Mouse (Mus musculus) kidney, embryonic 14.5 days (tissue): ENCODE measurements around the gene AF067063. TPM values are rescaled to one million over a fixed set of nuclear protein-coding genes. Genes with fewer than 3 reads are reported as not detected.
A peak's percentile ranks its signal among the peaks of the same experiment; 100 is the strongest.
"Not testable (repeated sequence)": the region's sequence is repeated elsewhere in the genome, so short reads cannot be mapped to it uniquely, and the experiment has no call there.

Experiments
- ATAC-seq: fragments of 200-750 bp; cut with Nextera tagmentation; 2 replicates; pipeline ENCODE4 v1.8.0; 2017; ENCODE audit warnings: moderate number of reproducible peaks, mild to moderate bottlenecking, moderate TSS enrichment, moderate library complexity; ENCODE audit not compliant: low FRiP score, low TSS enrichment
- H3K27ac ChIP-seq: fragments of 300-500 bp; sonication (generic); 2 replicates; pipeline ENCODE4 v1.5.1; 2014; ENCODE audit warnings: low read depth, mild to moderate bottlenecking, low read length, moderate library complexity, mixed read lengths
- H3K27me3 ChIP-seq: fragments of 300-500 bp; sonication (generic); 2 replicates; pipeline ENCODE4 v1.6.1; 2014; ENCODE audit warnings: mild to moderate bottlenecking, low read length; ENCODE audit not compliant: control insufficient read depth, insufficient read depth
- H3K36me3 ChIP-seq: fragments of 300-500 bp; sonication (generic); 2 replicates; pipeline ENCODE4 v1.6.1; 2014; ENCODE audit warnings: low read length, mixed read lengths; ENCODE audit not compliant: control insufficient read depth, insufficient read depth
- H3K4me1 ChIP-seq: fragments of 300-500 bp; sonication (generic); 2 replicates; pipeline ENCODE4 v1.6.1; 2014; ENCODE audit warnings: low read length, mixed read lengths; ENCODE audit not compliant: control insufficient read depth, insufficient read depth
- H3K4me2 ChIP-seq: fragments of 300-500 bp; sonication (generic); replicated peaks from 2 replicates; pipeline ENCODE4 v1.6.1; 2014; ENCODE audit warnings: low read depth, mild to moderate bottlenecking, low read length
- H3K4me3 ChIP-seq: fragments of 300-500 bp; sonication (generic); 2 replicates; pipeline ENCODE4 v1.5.1; 2014; ENCODE audit warnings: mild to moderate bottlenecking, low read length
- H3K9ac ChIP-seq: fragments of 300-500 bp; sonication (generic); 2 replicates; pipeline ENCODE4 v1.6.1; 2014; ENCODE audit warnings: low read depth, mild to moderate bottlenecking, low read length, moderate library complexity
- H3K9me3 ChIP-seq: fragments of 300-500 bp; sonication (generic); 2 replicates; pipeline ENCODE4 v1.6.1; 2016; ENCODE audit warnings: low read length; ENCODE audit not compliant: control insufficient read depth
- WGBS: fragments of 180-500 bp; shearing (Covaris S2); extraction: QIAGEN DNeasy Blood & Tissue Kit; methylation state at CpG from one replicate; pipeline ENCODE4 v1.1.7; 2014; 5-methylcytosine and 5-hydroxymethylcytosine counted together
- polyA plus RNA-seq: library from polyadenylated mRNA; unstranded; fragments of >200 nt; fragmentation: Nextera tagmentation; extraction: Ambion mirVana; gene quantifications from 2 replicates; pipeline ENCODE4 v1.2.1, GENCODE M21; 2014

AF067063 gene
- not detected in 2 replicates for polyA plus RNA-seq

GRCm38 (mm10) chr13:119830116-119830515 lies at the start of gene AF067063:
TSS of gene AF067063 (minus strand) at chr13:119830216.
- not testable (repeated sequence) for H3K4me1 ChIP-seq, H3K4me3 ChIP-seq, H3K27me3 ChIP-seq, H3K9ac ChIP-seq, H3K36me3 ChIP-seq, ATAC-seq, H3K9me3 ChIP-seq, H3K4me2 ChIP-seq, H3K27ac ChIP-seq

GRCm38 (mm10) chr13:119864395-119864999 lies 34.5 kb upstream of the AF067063 start:
- 75% methylated on average over 6 of the region's 7 CpGs for WGBS
- not testable (repeated sequence) for H3K27ac ChIP-seq, H3K36me3 ChIP-seq, H3K4me3 ChIP-seq, H3K9me3 ChIP-seq, H3K4me2 ChIP-seq, H3K9ac ChIP-seq, ATAC-seq, H3K27me3 ChIP-seq, H3K4me1 ChIP-seq

- H3K9ac ChIP-seq, H3K27ac ChIP-seq, H3K9me3 ChIP-seq, H3K4me3 ChIP-seq, H3K4me2 ChIP-seq, H3K27me3 ChIP-seq, H3K36me3 ChIP-seq, H3K4me1 ChIP-seq, ATAC-seq: not testable (repeated sequence)
- no CpG with 5 or more reads among the region's 6 CpGs for WGBS
Observed at GRCm38 (mm10) chr13:119862399-119862798, 32.4 kb upstream of the AF067063 start.

GRCm38 (mm10) chr13:119839982-119840381 lies 10.0 kb upstream of the AF067063 start:
- H3K27ac ChIP-seq, H3K4me3 ChIP-seq, H3K9me3 ChIP-seq, H3K4me2 ChIP-seq, H3K4me1 ChIP-seq, ATAC-seq, H3K36me3 ChIP-seq, H3K27me3 ChIP-seq, H3K9ac ChIP-seq: not testable (repeated sequence)
- 35% methylated on average over 6 of the region's 6 CpGs for WGBS

- H3K4me3 ChIP-seq, H3K27ac ChIP-seq, H3K36me3 ChIP-seq, H3K27me3 ChIP-seq, H3K9ac ChIP-seq, H3K4me2 ChIP-seq, H3K9me3 ChIP-seq, H3K4me1 ChIP-seq: not testable (repeated sequence)
- WGBS = 7% methylated on average over 14 of the region's 23 CpGs
- 0 out of 2 replicates have a peak, but pooled peaks have one; percentile 25 for ATAC-seq
Observed at GRCm38 (mm10) chr13:119837719-119838337, 7.8 kb upstream of the AF067063 start.

GRCm38 (mm10) chr13:119836324-119836811 lies 6.4 kb upstream of the AF067063 start:
- WGBS = 16% methylated on average over 17 of the region's 23 CpGs
- H3K9ac ChIP-seq, H3K27ac ChIP-seq, H3K4me3 ChIP-seq, H3K4me1 ChIP-seq, H3K9me3 ChIP-seq, H3K36me3 ChIP-seq, H3K27me3 ChIP-seq: not testable (repeated sequence)
- peak; percentile 76 for ATAC-seq
- peak overlapping the region; percentile 19; the same call in 1 of the 2 replicates for H3K4me2 ChIP-seq

- 11% methylated on average over 17 of the region's 25 CpGs for WGBS
- H3K27ac ChIP-seq, H3K27me3 ChIP-seq, H3K4me3 ChIP-seq, H3K9me3 ChIP-seq, H3K36me3 ChIP-seq, H3K9ac ChIP-seq, H3K4me1 ChIP-seq: not testable (repeated sequence)
- peak within 1 kb of the TSS; percentile 19; the same call in 1 of the 2 replicates for H3K4me2 ChIP-seq
- peak; percentile 71 for ATAC-seq
Observed at GRCm38 (mm10) chr13:119835320-119836056, 5.5 kb upstream of the AF067063 start, which contains the start of gene D13Ertd608e. TSS of gene D13Ertd608e (plus strand) at chr13:119836006.

- ATAC-seq = no peak
- no peak overlapping the region for H3K4me2 ChIP-seq
- WGBS = 32% methylated on average over 2 of the region's 2 CpGs
- H3K4me3 ChIP-seq = no peak overlapping the region
- no peak overlapping the region for H3K27ac ChIP-seq
- no peaks in the 10 kb centered on the region for H3K4me1 ChIP-seq
- H3K27me3 ChIP-seq = no peaks in the 10 kb centered on the region
- H3K36me3 ChIP-seq = no peaks in the 10 kb centered on the region
- no peak overlapping the region for H3K9ac ChIP-seq
- H3K9me3 ChIP-seq = no peaks in the 10 kb centered on the region
Observed at GRCm38 (mm10) chr13:119817579-119818206, 12.3 kb downstream of the AF067063 start.
